Mouse (Mus musculus) lung, adult 2 months (tissue): ENCODE data around the gene Cenpe.

ENCODE experiments used
- CTCF ChIP-seq: fragments of 200-500 bp; IDR thresholded peaks from 2 replicates; pipeline ENCODE4 v1.5.1; 2011; ENCODE audit warnings: mild to moderate bottlenecking, low read length, control low read depth; ENCODE audit not compliant: insufficient read depth
- POLR2A ChIP-seq: fragments of 200-500 bp; IDR thresholded peaks from 2 replicates; pipeline ENCODE4 v1.6.1; 2011; ENCODE audit warnings: low read depth, mild to moderate bottlenecking, control low read depth, low read length, borderline replicate concordance; ENCODE audit errors: extremely low read depth

GRCm38 (mm10) chr3:135232058-135232457 is 19.7 kb downstream of the Cenpe start:
- TF ChIP-seq CTCF (no peak), POLR2A (no peak)
